Mouse (Mus musculus) forebrain, embryonic 11.5 days (tissue): ENCODE measurements around the gene Spata25. TPM values are rescaled to one million over a fixed set of nuclear protein-coding genes. Genes with fewer than 3 reads are reported as not detected.
A peak's percentile ranks its signal among the peaks of the same experiment; 100 is the strongest.
"Not testable (repeated sequence)": the region's sequence is repeated elsewhere in the genome, so short reads cannot be mapped to it uniquely, and the experiment has no call there.

Experiments
- ATAC-seq: fragments of 200-750 bp; cut with Nextera tagmentation; replicated peaks from 2 replicates; pipeline ENCODE4 v1.8.0; 2017; ENCODE audit warnings: moderate TSS enrichment; ENCODE audit not compliant: low FRiP score
- DNase-seq: peaks from one replicate; pipeline ENCODE4 v3.0.0-alpha.2; 2017; ENCODE audit warnings: low spot score
- H3K27ac ChIP-seq: fragments of 300-500 bp; sonication (generic); 2 replicates; pipeline ENCODE4 v1.5.1; 2014; ENCODE audit warnings: low read depth, low read length
- H3K27me3 ChIP-seq: fragments of 300-500 bp; sonication (generic); 2 replicates; pipeline ENCODE4 v1.6.1; 2014; ENCODE audit warnings: mild to moderate bottlenecking, low read length, mixed read lengths; ENCODE audit not compliant: control insufficient read depth, insufficient read depth
- H3K36me3 ChIP-seq: fragments of 300-500 bp; sonication (generic); 2 replicates; pipeline ENCODE4 v1.6.1; 2014; ENCODE audit warnings: mild to moderate bottlenecking, low read length, moderate library complexity, mixed read lengths; ENCODE audit not compliant: control insufficient read depth, insufficient read depth
- H3K4me1 ChIP-seq: fragments of 300-500 bp; sonication (generic); replicated peaks from 2 replicates; pipeline ENCODE4 v1.6.1; 2014; ENCODE audit warnings: low read length, mixed read lengths; ENCODE audit not compliant: control insufficient read depth, insufficient read depth
- H3K4me2 ChIP-seq: fragments of 300-500 bp; sonication (generic); 2 replicates; pipeline ENCODE4 v1.6.1; 2014; ENCODE audit warnings: low read depth, mild to moderate bottlenecking, low read length, moderate library complexity, mixed read lengths; ENCODE audit not compliant: severe bottlenecking
- H3K4me3 ChIP-seq: fragments of 300-500 bp; sonication (generic); 2 replicates; pipeline ENCODE4 v1.5.1; 2014; ENCODE audit warnings: low read depth, low read length
- H3K9ac ChIP-seq: fragments of 300-500 bp; sonication (generic); 2 replicates; pipeline ENCODE4 v1.6.1; 2014; ENCODE audit warnings: low read length
- H3K9me3 ChIP-seq: fragments of 300-500 bp; sonication (generic); 2 replicates; pipeline ENCODE4 v1.6.1; 2016; ENCODE audit warnings: low read length, mixed read lengths; ENCODE audit not compliant: control insufficient read depth
- WGBS: fragments of 180-500 bp; shearing (Covaris S2); extraction: QIAGEN DNeasy Blood & Tissue Kit; methylation state at CpG from one replicate; pipeline ENCODE4 v1.1.7; 2014; 5-methylcytosine and 5-hydroxymethylcytosine counted together
- polyA plus RNA-seq: library from polyadenylated mRNA; unstranded; fragments of >200 nt; fragmentation: Nextera tagmentation; extraction: Ambion mirVana; gene quantifications from 2 replicates; pipeline ENCODE4 v1.2.1, GENCODE M21; 2014

Spata25 gene
- not detected in 2 replicates for polyA plus RNA-seq

- no peak within 1 kb of the TSS for H3K4me2 ChIP-seq
- no peaks in the 10 kb centered on the region for H3K27me3 ChIP-seq
- DNase-seq: no peak
- WGBS: 92% methylated on average over 6 of the region's 6 CpGs
- H3K27ac ChIP-seq: no peak within 1 kb of the TSS
- H3K4me1 ChIP-seq: peaks cover 2% of the 10 kb centered on the region; the same call in 1 of the 2 replicates
- peaks cover 3% of the 10 kb centered on the region; the same call in 1 of the 2 replicates for H3K36me3 ChIP-seq
- no peak within 1 kb of the TSS for H3K9ac ChIP-seq
- no peaks in the 10 kb centered on the region for H3K9me3 ChIP-seq
- no peak for ATAC-seq
- no peak within 1 kb of the TSS for H3K4me3 ChIP-seq
Observed at GRCm38 (mm10) chr2:164828437-164828836, at the start of gene Spata25. Spata25 (minus strand) TSS chr2:164828537.

- H3K27me3 ChIP-seq, ATAC-seq, H3K27ac ChIP-seq, H3K9me3 ChIP-seq, H3K36me3 ChIP-seq, H3K9ac ChIP-seq, DNase-seq, H3K4me1 ChIP-seq: not testable (repeated sequence)
- Histone ChIP-seq H3K4me3 (peak overlapping the region; percentile 95), H3K4me2 (peak overlapping the region; percentile 92)
- WGBS: 78% methylated on average over 11 of the region's 11 CpGs
Observed at GRCm38 (mm10) chr2:164877376-164878215, 49.3 kb upstream of the Spata25 start.

DNA sequence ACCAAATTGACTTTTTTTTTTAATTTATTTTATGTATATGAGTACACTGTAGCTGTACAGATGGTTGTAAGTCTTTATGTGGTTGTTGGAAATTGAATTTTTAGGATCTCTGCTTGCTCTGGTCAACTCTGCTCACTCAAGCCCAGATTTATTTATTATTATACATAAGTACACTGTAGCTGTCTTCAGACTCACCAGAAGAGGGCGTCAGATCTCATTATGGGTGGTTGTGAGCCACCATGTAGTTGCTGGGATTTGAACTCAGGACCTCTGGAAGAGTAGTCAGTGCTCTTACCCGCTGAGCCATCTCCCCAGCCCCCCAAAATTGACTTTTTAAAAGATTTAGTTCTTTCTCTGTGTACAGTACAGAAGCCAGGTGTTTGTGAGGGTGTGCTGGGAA lies 47.3 kb upstream of the Spata25 start:
- H3K4me3 ChIP-seq, H3K27ac ChIP-seq, ATAC-seq, H3K4me2 ChIP-seq, H3K9ac ChIP-seq, H3K27me3 ChIP-seq, DNase-seq, H3K36me3 ChIP-seq, H3K4me1 ChIP-seq, H3K9me3 ChIP-seq: not testable (repeated sequence)
- 55% methylated on average over 2 of the region's 2 CpGs for WGBS

GRCm38 (mm10) chr2:164874239-164874769 lies 46.0 kb upstream of the Spata25 start:
- DNase-seq: no peak
- 58% methylated on average over 1 of the region's 1 CpGs for WGBS

DNA sequence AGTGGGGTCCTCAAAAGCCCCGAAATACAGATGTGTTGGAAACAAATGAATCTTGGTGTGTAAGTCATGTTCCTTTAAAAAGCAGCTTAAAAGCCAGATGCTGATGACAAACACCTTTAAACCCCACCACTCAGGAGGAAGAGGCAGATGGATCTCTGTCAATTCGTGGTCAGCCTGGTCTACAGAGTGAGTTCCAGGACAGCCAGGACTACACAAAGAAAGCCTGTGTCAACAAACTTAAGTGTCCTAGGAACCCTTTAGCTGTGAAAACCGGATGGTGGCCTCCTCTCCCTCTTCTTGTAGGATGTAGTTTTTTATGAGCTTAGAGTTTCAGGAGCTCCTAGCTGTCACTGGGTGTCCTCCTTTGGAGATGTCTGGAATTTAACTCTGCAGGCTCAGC lies 45.3 kb upstream of the Spata25 start:
- Histone ChIP-seq H3K9me3 (no peaks in the 10 kb centered on the region), H3K9ac (no peak overlapping the region), H3K36me3 (no peaks in the 10 kb centered on the region), H3K27me3 (no peaks in the 10 kb centered on the region), H3K4me2 (no peak overlapping the region), H3K4me3 (no peak overlapping the region), H3K4me1 (no peaks in the 10 kb centered on the region), H3K27ac (no peak overlapping the region)
- WGBS: 82% methylated on average over 3 of the region's 3 CpGs
- no peak for ATAC-seq
- no peak for DNase-seq

More at GRCm38 (mm10) chr2:164874239-164874769, 46.0 kb upstream of the Spata25 start:
- H3K9me3 ChIP-seq: no peaks in the 10 kb centered on the region
- no peaks in the 10 kb centered on the region for H3K27me3 ChIP-seq
- H3K4me1 ChIP-seq: no peaks in the 10 kb centered on the region
- no peak overlapping the region for H3K4me2 ChIP-seq
- ATAC-seq: no peak
- H3K36me3 ChIP-seq: no peaks in the 10 kb centered on the region
- no peak overlapping the region for H3K27ac ChIP-seq
- no peak overlapping the region for H3K9ac ChIP-seq
- no peak overlapping the region for H3K4me3 ChIP-seq

GRCm38 (mm10) chr2:164871602-164872303 lies 43.4 kb upstream of the Spata25 start:
- Histone ChIP-seq H3K9ac (no peak overlapping the region), H3K27me3 (no peaks in the 10 kb centered on the region), H3K36me3 (no peaks in the 10 kb centered on the region), H3K4me3 (no peak overlapping the region), H3K4me2 (no peak overlapping the region), H3K27ac (no peak overlapping the region), H3K4me1 (no peaks in the 10 kb centered on the region), H3K9me3 (no peaks in the 10 kb centered on the region; the same call in 1 of the 2 replicates)
- no peak for ATAC-seq
- DNase-seq: no peak
- 63% methylated on average over 6 of the region's 6 CpGs for WGBS

DNA sequence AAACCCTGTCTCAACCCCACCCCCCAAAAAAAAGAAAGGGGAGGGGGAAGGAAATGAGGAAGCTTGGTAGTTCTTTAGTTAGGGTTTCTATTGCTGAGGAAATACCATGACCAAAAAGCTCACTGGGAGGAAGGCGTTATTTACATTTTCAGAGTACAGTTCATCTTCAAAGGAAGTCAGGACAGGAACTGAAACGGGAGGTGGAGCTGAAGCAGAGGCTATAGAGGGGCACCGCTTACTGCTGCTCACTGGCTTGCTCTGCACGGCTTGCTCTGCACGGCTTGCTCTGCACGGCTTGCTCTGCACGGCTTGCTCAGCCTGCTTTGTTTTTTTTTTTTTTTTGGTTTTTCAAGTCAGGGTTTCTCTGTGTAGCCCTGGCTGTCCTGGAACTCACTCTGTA lies 40.2 kb upstream of the Spata25 start:
- Histone ChIP-seq H3K4me2 (no peak overlapping the region), H3K27me3 (no peaks in the 10 kb centered on the region), H3K4me3 (no peak overlapping the region), H3K9ac (no peak overlapping the region), H3K36me3 (no peaks in the 10 kb centered on the region), H3K4me1 (no peaks in the 10 kb centered on the region), H3K9me3 (no peaks in the 10 kb centered on the region; the same call in 1 of the 2 replicates), H3K27ac (no peak overlapping the region)
- DNase-seq: no peak
- no peak for ATAC-seq
- 83% methylated on average over 7 of the region's 7 CpGs for WGBS

DNA sequence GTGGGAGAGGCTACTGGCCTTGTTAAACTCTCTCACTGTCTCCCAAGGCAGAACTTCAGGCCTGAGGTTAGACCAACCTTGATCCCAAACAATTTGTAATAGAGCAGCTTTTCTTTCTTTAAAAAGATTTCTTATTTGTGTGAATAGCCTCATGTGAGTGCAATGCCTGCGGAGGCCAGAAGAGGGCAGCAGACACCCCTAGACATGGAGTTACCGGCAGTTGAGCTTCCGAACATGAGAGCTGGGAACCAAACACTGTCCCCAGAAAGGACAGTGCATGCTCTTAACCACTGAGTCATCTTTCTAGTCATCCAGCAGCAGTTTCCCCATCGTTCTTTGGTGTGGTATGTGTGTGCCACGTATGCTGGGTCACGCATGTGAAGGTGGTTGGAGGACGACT lies 39.2 kb upstream of the Spata25 start:
- WGBS: 88% methylated on average over 7 of the region's 7 CpGs
- Histone ChIP-seq H3K27me3 (no peaks in the 10 kb centered on the region), H3K27ac (no peak overlapping the region), H3K9ac (no peak overlapping the region), H3K4me1 (no peaks in the 10 kb centered on the region), H3K36me3 (no peaks in the 10 kb centered on the region), H3K4me3 (no peak overlapping the region), H3K4me2 (no peak overlapping the region), H3K9me3 (no peaks in the 10 kb centered on the region; the same call in 1 of the 2 replicates)
- ATAC-seq: no peak
- no peak for DNase-seq
